25 mouse cellular contexts compared by ENCODE assay signal in genomic region chr12:80537313-80537712, GRCm38 (mm10). TPM values are rescaled to one million over a fixed set of nuclear protein-coding genes. Genes with fewer than 3 reads are reported as not detected.
DNase-seq lines count a peak whose midpoint lies in the region; ATAC-seq and TF ChIP-seq lines count a peak whose summit lies in the region.
"Had no signal": no experiment of that assay in that cellular context is flagged by ENCODE, and none has a peak within 500 bp of the region (broad histone marks: within the 10 kb centered on the region; RNA-seq: fewer than 3 reads in every experiment).

No protein-coding gene starts in this region.

- TF ChIP-seq POLR2A in olfactory bulb, adult 2 months (IDR thresholded peaks at IDR 0.05; ENCODE audit: insufficient read depth, low read depth, low read length) = no peak

- DNase-seq in frontal cortex, postnatal 25 days (ENCODE audit: low spot score in 2 of 2) = no peak
- DNase-seq in layer of hippocampus, adult 2 months (ENCODE audit: low spot score in 2 of 2) = no peak
- DNase-seq in layer of hippocampus, adult 8-10 months (ENCODE audit: low spot score in 2 of 2) = no peak
- peak; percentile 59 for DNase-seq in brain, adult 2 months (ENCODE audit: low read depth, low spot score)
- no peak for DNase-seq in thymus, postnatal 0 days (ENCODE audit: low spot score)
- no peak for DNase-seq in adrenal gland, postnatal 4 days (ENCODE audit: low spot score in 2 of 2)
- DNase-seq: adrenal gland, adult 2 months; adrenal gland, adult 8-10 months; adrenal gland, postnatal 10 days; adrenal gland, postnatal 14 days; adrenal gland, postnatal 25 days; adrenal gland, postnatal 36 days; B cell, adult 2 months; cerebellum, adult 11 months; cerebellum, adult 11-12 months; cerebellum, adult 18-20 months; cerebellum, adult 2 months had no signal

- WGBS in olfactory bulb, adult 2 months = 55% methylated on average over 2 of the region's 2 CpGs

- H3K4me1 ChIP-seq in olfactory bulb, adult 2 months (ENCODE audit: control insufficient read depth, insufficient read depth, low read length) = peaks cover 21% of the 10 kb centered on the region

- peak overlapping the region; percentile 88 for H3K27ac ChIP-seq in layer of hippocampus, adult 2 months
- peak overlapping the region; percentile 25 for H3K27ac ChIP-seq in olfactory bulb, adult 2 months (ENCODE audit: insufficient read depth, low read depth, low read length)

- no peak overlapping the region for H3K4me3 ChIP-seq in layer of hippocampus, adult 2 months
- no peak overlapping the region for H3K4me3 ChIP-seq in olfactory bulb, adult 2 months (ENCODE audit: insufficient read depth, low read depth, low read length)

- TF ChIP-seq CTCF in layer of hippocampus, adult 2 months (conservative IDR thresholded peaks at IDR 0.05) = no peak
- no peak for TF ChIP-seq CTCF in olfactory bulb, adult 2 months (IDR thresholded peaks at IDR 0.05; ENCODE audit: insufficient read depth, low read depth, low read length)

- peak; percentile 57 for ATAC-seq in frontal cortex, adult (ENCODE audit: low TSS enrichment)
- ATAC-seq: activated CD4-positive, CD25-positive, alpha-beta regulatory T cell, adult 4 months; CD4-positive, CD25-positive, alpha-beta regulatory T cell, adult 4 months; Patski had no signal

RNA-seq across cellular contexts. Expression of gene Galnt16, which starts 19.2 kb away (rescaled TPM):
- 100 to 1,000 TPM; 166 to 181 TPM for total RNA-seq in layer of hippocampus, adult 2 months (2021)
- total RNA-seq in layer of hippocampus, adult 8-10 months (2022) = 100 to 1,000 TPM; 164 to 194 (median 183) TPM
- not detected in 2 replicates for polyA plus RNA-seq in olfactory bulb, adult 2 months (2012; ENCODE audit: insufficient read depth, insufficient read length, low replicate concordance, missing spikeins)
- 2.2 and 2.4 TPM in 2 replicates for polyA plus RNA-seq in thymus, postnatal 0 days (2015; fragmentation: Nextera tagmentation; extraction: Ambion mirVana)
- total RNA-seq in adrenal gland, postnatal 4 days (2021) = 10 to 100 TPM; 22.4 to 23.1 TPM
- total RNA-seq: CH12.LX, MEL had no signal
- polyA plus RNA-seq: activated CD4-positive, CD25-positive, alpha-beta regulatory T cell, adult 4 months; C2C12 had no signal

Comparison
In these comparisons a context has a peak if more than half of its experiments do, and no peak if none do; other contexts are left out.
1. RNA of gene Galnt16, which starts 19.2 kb away (total RNA-seq): 164 to 194 TPM in layer of hippocampus, adult 8-10 months and 166 to 181 TPM in layer of hippocampus, adult 2 months; 22.4 to 23.1 TPM in adrenal gland, postnatal 4 days; every median in the first group is over 4 times any median in the second.